Mouse (Mus musculus) heart, postnatal 36 days (tissue): ENCODE data around the gene Rapgef4. TPM values are rescaled to one million over a fixed set of nuclear protein-coding genes. Genes with fewer than 3 reads are reported as not detected.

ENCODE experiments used
- DNase-seq, 2 experiments: peaks; one replicate each; pipeline ENCODE4 v3.0.0; 2021 to 2022
- intact Hi-C: fragments of 180-260 bp; cut with DNase I; formaldehyde crosslinking; loops from one replicate; pipeline ENCODE4 v1.15.1; 2025
- total RNA-seq, 2 experiments: library from RNA; stranded (reverse); gene quantifications; 2 replicates each; pipeline ENCODE4 v1.2.3; 2021

The Rapgef4 gene
- total RNA-seq, 2 experiments from 2014 or later: 25.8 to 33.4 TPM

- DNase-seq: no peak
- intact Hi-C loops: no loop called here
Observed at GRCm38 (mm10) chr2:72107525-72108180, 126.6 kb downstream of the Rapgef4 start.

- intact Hi-C loops: no loop called here
Observed at GRCm38 (mm10) chr2:72108448-72109312, 127.6 kb downstream of the Rapgef4 start.

GRCm38 (mm10) chr2:72110404-72110803, 129.4 kb downstream of the Rapgef4 start:
- intact Hi-C loops: no loop called here

More at GRCm38 (mm10) chr2:72108448-72109312, 127.6 kb downstream of the Rapgef4 start:
- DNase-seq: no peak

GRCm38 (mm10) chr2:72113716-72114115, 132.7 kb downstream of the Rapgef4 start:
- intact Hi-C loops: no loop called here
- DNase-seq: peak in 1 of 2 experiments; percentile 26

More at GRCm38 (mm10) chr2:72110404-72110803, 129.4 kb downstream of the Rapgef4 start:
- DNase-seq: no peak

GRCm38 (mm10) chr2:72114148-72114559, 133.1 kb downstream of the Rapgef4 start:
- peak in 1 of 2 experiments; percentile 18 for DNase-seq
- intact Hi-C loops: no loop called here

GRCm38 (mm10) chr2:72116103-72116502, 135.1 kb downstream of the Rapgef4 start:
- intact Hi-C loops: loop anchor here (2.0 kb wide), 1 partner anchor 61 kb away; no protein-coding TSS in a partner anchor
- DNase-seq: no peak

GRCm38 (mm10) chr2:72116698-72117097, 135.7 kb downstream of the Rapgef4 start:
- intact Hi-C loops: loop anchor here (2.0 kb wide), 1 partner anchor 62 kb away; no protein-coding TSS in a partner anchor

GRCm38 (mm10) chr2:72117138-72118011, 136.3 kb downstream of the Rapgef4 start:
- peak; percentile 65 to 72 for DNase-seq
- intact Hi-C loops: loop anchor here (2.0 kb wide), 2 partner anchors 31 to 63 kb away; no protein-coding TSS in a partner anchor

More at GRCm38 (mm10) chr2:72116698-72117097, 135.7 kb downstream of the Rapgef4 start:
- no peak for DNase-seq

GRCm38 (mm10) chr2:72120211-72120610, 139.2 kb downstream of the Rapgef4 start:
- intact Hi-C loops: no loop called here
- DNase-seq: no peak

GRCm38 (mm10) chr2:72122410-72123223, 141.6 kb downstream of the Rapgef4 start:
- intact Hi-C loops: no loop called here
- no peak for DNase-seq

GRCm38 (mm10) chr2:72123851-72124250, 142.8 kb downstream of the Rapgef4 start:
- intact Hi-C loops: no loop called here
- no peak for DNase-seq

- intact Hi-C loops: loop anchor here (2.0 kb wide), 1 partner anchor 23 kb away; no protein-coding TSS in a partner anchor
- DNase-seq: no peak
Observed at GRCm38 (mm10) chr2:72125786-72126185, 144.7 kb downstream of the Rapgef4 start.

GRCm38 (mm10) chr2:72126411-72126810, 145.4 kb downstream of the Rapgef4 start:
- intact Hi-C loops: loop anchor here (2.0 kb wide), 1 partner anchor 22 kb away; no protein-coding TSS in a partner anchor
- no peak for DNase-seq

- intact Hi-C loops: no loop called here
Observed at GRCm38 (mm10) chr2:72129612-72130311, 148.7 kb downstream of the Rapgef4 start.

GRCm38 (mm10) chr2:72132222-72132621, 151.2 kb downstream of the Rapgef4 start:
- intact Hi-C loops: no loop called here
- DNase-seq: no peak

More at GRCm38 (mm10) chr2:72129612-72130311, 148.7 kb downstream of the Rapgef4 start:
- DNase-seq: no peak

GRCm38 (mm10) chr2:72136045-72136444, 155.0 kb downstream of the Rapgef4 start:
- DNase-seq: no peak
- intact Hi-C loops: no loop called here

GRCm38 (mm10) chr2:72136486-72137264, 155.6 kb downstream of the Rapgef4 start:
- intact Hi-C loops: no loop called here

More at GRCm38 (mm10) chr2:72136486-72137264, 155.6 kb downstream of the Rapgef4 start:
- DNase-seq: no peak
